Mouse (Mus musculus) bone marrow macrophage, adult 2 months (primary cell): ENCODE data around the gene Syn3.

Source experiments
- CTCF ChIP-seq: IDR thresholded peaks from 2 replicates; pipeline ENCODE4 v1.5.1; 2012; ENCODE audit warnings: low read depth, mild to moderate bottlenecking, low read length, moderate library complexity
- POLR2A ChIP-seq: IDR thresholded peaks from 2 replicates; pipeline ENCODE4 v1.6.1; 2012; ENCODE audit warnings: mild to moderate bottlenecking, low read depth, low read length, borderline replicate concordance

GRCm38 (mm10) chr10:86318552-86319140 is 180.1 kb downstream of the Syn3 start:
- no peak for TF ChIP-seq CTCF
- TF ChIP-seq POLR2A: no peak
